Mouse (Mus musculus) testis, adult 2 months (tissue): ENCODE measurements around the gene Scube2.

ENCODE experiments used
- CTCF ChIP-seq: fragments of 200-500 bp; IDR thresholded peaks from 2 replicates; pipeline ENCODE4 v1.5.1; 2012; ENCODE audit warnings: low read depth, mild to moderate bottlenecking, inconsistent platforms, low read length, moderate library complexity; ENCODE audit not compliant: control insufficient read depth, insufficient read depth, insufficient replicate concordance
- POLR2A ChIP-seq: fragments of 200-500 bp; IDR thresholded peaks from 2 replicates; pipeline ENCODE4 v1.6.1; 2012; ENCODE audit warnings: low read depth, mild to moderate bottlenecking, inconsistent platforms, low read length, moderate library complexity; ENCODE audit not compliant: control insufficient read depth

GRCm38 (mm10) chr7:109783281-109783680 is 82.2 kb downstream of the Scube2 start:
- no peak for TF ChIP-seq POLR2A
- no peak for TF ChIP-seq CTCF
